Mouse (Mus musculus) forebrain, embryonic 15.5 days (tissue): ENCODE results near the gene Pdzd7. TPM values are rescaled to one million over a fixed set of nuclear protein-coding genes. Genes with fewer than 3 reads are reported as not detected.

Experiments used
- ATAC-seq: fragments of 200-750 bp; cut with Nextera tagmentation; replicated peaks from 2 replicates; pipeline ENCODE4 v1.8.0; 2017; ENCODE audit warnings: mild to moderate bottlenecking, moderate TSS enrichment, moderate library complexity
- H3K27ac ChIP-seq: fragments of 300-500 bp; sonication (generic); replicated peaks from 2 replicates; pipeline ENCODE4 v1.5.1; 2015; ENCODE audit warnings: mild to moderate bottlenecking, inconsistent platforms
- H3K27me3 ChIP-seq: fragments of 300-500 bp; sonication (generic); 2 replicates; pipeline ENCODE4 v1.6.1; 2015; ENCODE audit warnings: inconsistent platforms
- H3K36me3 ChIP-seq: fragments of 300-500 bp; sonication (generic); 2 replicates; pipeline ENCODE4 v1.6.1; 2015; ENCODE audit warnings: mild to moderate bottlenecking, inconsistent platforms
- H3K4me1 ChIP-seq: fragments of 300-500 bp; sonication (generic); 2 replicates; pipeline ENCODE4 v1.6.1; 2015; ENCODE audit warnings: inconsistent platforms
- H3K4me2 ChIP-seq: fragments of 300-500 bp; sonication (generic); replicated peaks from 2 replicates; pipeline ENCODE4 v1.6.1; 2015; ENCODE audit warnings: mild to moderate bottlenecking, inconsistent platforms
- H3K4me3 ChIP-seq: fragments of 300-500 bp; sonication (generic); 2 replicates; pipeline ENCODE4 v1.5.1; 2015; ENCODE audit warnings: mild to moderate bottlenecking, inconsistent platforms
- H3K9ac ChIP-seq: fragments of 300-500 bp; sonication (generic); replicated peaks from 2 replicates; pipeline ENCODE4 v1.6.1; 2015; ENCODE audit warnings: mild to moderate bottlenecking, inconsistent platforms
- H3K9me3 ChIP-seq: fragments of 300-500 bp; sonication (generic); 2 replicates; pipeline ENCODE4 v1.6.1; 2016; ENCODE audit warnings: inconsistent platforms
- WGBS: fragments of 180-500 bp; shearing (Covaris S2); methylation state at CpG from one replicate; pipeline ENCODE4 v1.1.7; 2015; ENCODE audit warnings: mixed read lengths; 5-methylcytosine and 5-hydroxymethylcytosine counted together
- polyA plus RNA-seq: library from polyadenylated mRNA; unstranded; fragments of >200 nt; fragmentation: Nextera tagmentation; extraction: Ambion mirVana; gene quantifications from 2 replicates; pipeline ENCODE4 v1.2.1, GENCODE M21; 2015

Gene Pdzd7
- polyA plus RNA-seq, 1 experiment from 2014 or later = 2.2 TPM

DNA sequence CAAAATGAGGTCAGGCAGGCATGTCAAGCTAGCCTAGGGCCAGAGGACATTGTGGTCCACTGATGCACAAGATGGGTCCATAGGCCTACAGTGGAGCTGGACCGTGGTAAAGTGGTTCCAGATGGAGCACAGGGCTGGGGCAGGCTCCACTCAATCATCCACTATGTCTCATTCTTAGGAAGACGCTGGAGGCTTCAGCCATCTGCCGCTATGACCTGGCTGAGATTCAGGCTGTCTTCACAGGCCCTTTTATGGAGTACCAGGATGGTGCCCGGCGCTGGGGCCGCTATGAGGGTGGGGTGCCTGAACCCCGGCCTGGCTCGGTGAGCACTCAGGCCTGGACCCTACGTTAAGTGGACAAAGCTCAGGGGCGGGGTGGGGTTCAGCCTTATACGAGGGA lies 47.7 kb downstream of the Pdzd7 start:
- no peak overlapping the region for H3K4me3 ChIP-seq
- no peaks in the 10 kb centered on the region for H3K27me3 ChIP-seq
- 85% methylated on average over 11 of the region's 11 CpGs for WGBS

DNA sequence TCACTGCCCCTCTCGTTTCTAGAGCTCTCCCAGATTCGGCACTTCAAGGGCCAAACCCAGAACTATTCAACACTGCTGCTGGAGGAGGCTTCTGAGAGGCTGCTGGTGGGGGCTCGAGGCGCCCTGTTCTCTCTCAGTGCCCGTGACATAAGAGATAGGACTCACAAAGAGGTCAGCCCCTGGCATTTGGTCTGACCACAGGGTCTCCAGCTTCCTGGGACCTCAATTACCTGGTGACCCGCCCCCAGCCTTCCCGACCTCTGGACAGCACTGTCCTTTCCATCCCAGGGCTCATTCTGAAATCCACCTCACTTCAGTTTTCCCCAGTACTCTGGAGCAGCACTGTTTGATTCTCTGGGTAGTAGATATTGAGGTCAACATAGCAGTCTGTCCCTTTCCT lies 52.8 kb downstream of the Pdzd7 start:
- H3K36me3 ChIP-seq = peaks cover 23% of the 10 kb centered on the region
- H3K27me3 ChIP-seq = no peaks in the 10 kb centered on the region
- 70% methylated on average over 7 of the region's 7 CpGs for WGBS
- H3K4me2 ChIP-seq = no peak overlapping the region
- peaks cover 33% of the 10 kb centered on the region for H3K4me1 ChIP-seq
- no peaks in the 10 kb centered on the region for H3K9me3 ChIP-seq
- H3K4me3 ChIP-seq = no peak overlapping the region
- no peak overlapping the region for H3K27ac ChIP-seq
- no peak overlapping the region for H3K9ac ChIP-seq
- no peak for ATAC-seq

More for the DNA sequence above, 47.7 kb downstream of the Pdzd7 start:
- no peak overlapping the region for H3K9ac ChIP-seq
- ATAC-seq = no peak
- no peak overlapping the region for H3K27ac ChIP-seq
- H3K9me3 ChIP-seq = no peaks in the 10 kb centered on the region
- H3K4me1 ChIP-seq = no peaks in the 10 kb centered on the region
- H3K4me2 ChIP-seq = no peak overlapping the region
- peaks cover 68% of the 10 kb centered on the region for H3K36me3 ChIP-seq

DNA sequence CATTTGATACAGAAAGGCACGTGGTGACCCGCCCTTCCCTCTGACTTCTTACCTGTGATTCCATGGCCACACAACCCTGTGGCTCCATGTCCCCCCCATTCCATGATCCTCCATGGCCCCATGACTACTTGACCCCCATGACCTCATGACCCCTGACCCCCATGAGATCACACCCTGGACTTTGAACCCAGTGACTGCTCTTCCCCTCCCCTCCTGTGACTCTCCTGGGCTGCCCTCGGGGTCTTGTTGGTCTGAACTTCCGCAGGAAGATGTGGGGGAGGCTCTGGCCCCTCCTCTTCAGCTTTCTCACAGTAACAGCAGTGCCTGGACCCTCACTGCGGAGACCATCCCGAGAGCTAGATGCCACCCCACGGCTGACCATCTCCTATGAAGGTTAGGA lies 53.3 kb downstream of the Pdzd7 start:
- H3K9ac ChIP-seq = no peak overlapping the region
- 65% methylated on average over 7 of the region's 7 CpGs for WGBS
- ATAC-seq = no peak

DNA sequence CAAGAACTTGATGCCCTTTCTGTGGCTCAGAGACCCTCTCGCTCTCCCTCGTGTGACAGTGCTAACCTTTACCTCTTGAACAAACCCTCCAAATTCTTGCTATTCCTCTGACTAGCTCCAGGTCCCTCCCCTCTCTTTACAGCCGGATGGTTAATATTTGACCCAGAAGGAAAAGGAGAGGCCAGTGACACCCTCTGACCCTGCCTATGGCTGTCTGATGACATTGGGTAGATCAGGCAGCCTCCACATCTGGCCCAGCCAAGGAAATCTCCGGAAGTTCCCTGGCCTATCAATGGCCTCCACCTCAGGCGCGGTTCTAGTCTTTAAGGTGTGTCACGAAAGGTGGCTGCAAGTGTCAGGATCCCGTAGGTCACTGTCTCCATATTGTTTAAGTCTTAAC lies 54.5 kb downstream of the Pdzd7 start:
- no peak overlapping the region for H3K4me3 ChIP-seq
- H3K9me3 ChIP-seq = no peaks in the 10 kb centered on the region
- H3K4me2 ChIP-seq = peak overlapping the region; percentile 86; the same call in 1 of the 2 replicates
- WGBS = 83% methylated on average over 8 of the region's 8 CpGs
- H3K36me3 ChIP-seq = peaks cover 8% of the 10 kb centered on the region; the same call in 1 of the 2 replicates
- H3K27ac ChIP-seq = no peak overlapping the region
- H3K4me1 ChIP-seq = peaks cover 42% of the 10 kb centered on the region
- H3K27me3 ChIP-seq = no peaks in the 10 kb centered on the region
- no peak for ATAC-seq
- no peak overlapping the region for H3K9ac ChIP-seq

More for the DNA sequence above, 53.3 kb downstream of the Pdzd7 start:
- H3K27ac ChIP-seq = no peak overlapping the region
- no peak overlapping the region for H3K4me3 ChIP-seq
- H3K9me3 ChIP-seq = no peaks in the 10 kb centered on the region
- H3K27me3 ChIP-seq = no peaks in the 10 kb centered on the region
- peaks cover 38% of the 10 kb centered on the region for H3K4me1 ChIP-seq
- H3K4me2 ChIP-seq = no peak overlapping the region
- peaks cover 18% of the 10 kb centered on the region for H3K36me3 ChIP-seq

DNA sequence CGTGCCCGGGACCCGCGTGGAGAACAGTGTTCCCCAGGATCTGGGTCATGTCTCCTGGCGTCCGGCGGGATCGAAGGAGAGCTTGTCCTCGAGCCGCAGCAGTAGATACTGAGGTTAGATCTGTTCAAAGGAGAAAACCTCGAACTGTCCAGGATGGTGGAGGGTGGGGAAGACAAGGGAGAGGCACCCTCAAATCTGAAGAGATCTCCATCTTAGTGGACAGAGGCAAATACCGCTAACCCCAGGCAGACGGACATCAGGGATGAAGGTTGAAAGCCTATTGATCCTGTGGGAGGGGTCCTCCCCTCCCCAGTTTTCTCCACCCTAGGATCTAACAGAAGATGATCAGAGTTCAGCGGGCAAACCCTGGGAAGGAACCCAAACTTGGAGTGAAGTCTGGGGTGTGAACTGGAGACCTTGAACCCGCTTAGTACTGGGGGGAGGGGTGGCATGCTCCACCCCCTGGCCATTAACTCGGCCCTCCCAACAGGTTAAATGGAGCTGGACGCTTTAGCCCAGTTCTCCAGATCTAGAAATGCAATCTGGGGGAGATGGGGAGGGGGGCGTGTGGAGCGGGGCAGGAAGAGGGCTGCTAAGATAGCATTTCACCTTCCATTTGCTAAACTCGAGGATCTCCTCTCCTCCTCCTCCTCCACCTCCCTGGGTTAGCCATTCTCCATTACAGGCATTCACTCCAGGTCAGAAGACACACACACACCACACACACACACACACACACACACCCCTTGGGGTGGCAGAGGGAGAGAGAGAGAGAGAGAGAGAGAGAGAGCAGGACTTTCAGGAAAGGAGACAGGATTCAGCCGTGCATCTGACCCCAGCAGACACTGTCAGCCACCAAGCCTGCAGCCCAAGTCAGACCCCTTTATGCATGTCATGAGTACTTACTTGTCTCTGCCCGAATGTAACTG lies 55.7 kb downstream of the Pdzd7 start:
- Histone ChIP-seq H3K4me3 (peak overlapping the region; percentile 85), H3K4me1 (peaks cover 42% of the 10 kb centered on the region), H3K4me2 (peak overlapping the region; percentile 86), H3K27ac (peak overlapping the region; percentile 67), H3K9me3 (no peaks in the 10 kb centered on the region), H3K9ac (peak overlapping the region; percentile 93), H3K27me3 (no peaks in the 10 kb centered on the region), H3K36me3 (peaks cover 8% of the 10 kb centered on the region; the same call in 1 of the 2 replicates)
- 6% methylated on average over 22 of the region's 22 CpGs for WGBS
- peak; percentile 20; the same call in 1 of the 2 replicates for ATAC-seq

DNA sequence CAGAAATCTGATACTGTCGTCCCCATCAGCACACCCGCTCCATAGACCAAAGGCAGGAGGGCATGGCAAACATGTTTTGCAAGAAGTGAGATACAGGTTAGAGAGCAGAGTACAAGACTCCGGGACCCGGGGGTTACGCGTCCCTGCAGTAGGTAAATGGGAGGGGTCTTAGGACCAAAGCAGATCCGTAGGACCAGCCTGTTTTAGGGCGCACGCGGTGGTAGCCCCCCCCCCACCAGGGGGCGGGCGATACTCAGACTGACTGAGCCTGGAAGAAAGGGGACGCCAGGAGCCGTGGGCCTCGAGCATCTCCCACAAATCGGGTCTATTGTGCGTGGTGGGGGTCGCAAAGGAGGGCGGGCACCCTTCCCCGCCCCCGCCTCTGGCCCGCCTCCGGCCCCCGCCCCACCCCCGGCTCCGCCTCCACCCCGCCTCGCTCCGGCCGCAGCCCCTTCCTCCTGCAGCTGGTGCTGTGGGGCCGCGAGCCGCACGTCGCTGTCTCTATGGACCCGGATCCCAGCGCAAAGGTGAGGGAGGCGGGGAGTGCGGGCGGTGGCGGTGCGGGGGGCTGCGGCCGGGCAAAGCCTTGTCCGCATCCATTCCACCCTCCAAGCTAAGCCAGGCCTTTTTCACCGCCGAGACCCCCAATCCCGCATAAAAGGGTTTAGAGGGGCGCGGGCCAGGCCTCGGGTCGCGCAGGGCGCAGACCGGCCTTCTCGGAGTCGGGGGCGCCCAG lies 56.5 kb downstream of the Pdzd7 start, which contains the start of gene Sema4g:
Sema4g (plus strand) TSS at position 271 of the 736 bp plus-strand sequence.
- H3K36me3 ChIP-seq = peaks cover 5% of the 10 kb centered on the region; the same call in 1 of the 2 replicates
- peak within 1 kb of the TSS; percentile 93 for H3K9ac ChIP-seq
- peak within 1 kb of the TSS; percentile 67 for H3K27ac ChIP-seq
- H3K9me3 ChIP-seq = no peaks in the 10 kb centered on the region
- 1% methylated on average over 51 of the region's 58 CpGs for WGBS
- peak within 1 kb of the TSS; percentile 85 for H3K4me3 ChIP-seq
- peak within 1 kb of the TSS; percentile 86 for H3K4me2 ChIP-seq
- no peaks in the 10 kb centered on the region for H3K27me3 ChIP-seq
- peak; percentile 79 for ATAC-seq
- H3K4me1 ChIP-seq = peaks cover 42% of the 10 kb centered on the region

DNA sequence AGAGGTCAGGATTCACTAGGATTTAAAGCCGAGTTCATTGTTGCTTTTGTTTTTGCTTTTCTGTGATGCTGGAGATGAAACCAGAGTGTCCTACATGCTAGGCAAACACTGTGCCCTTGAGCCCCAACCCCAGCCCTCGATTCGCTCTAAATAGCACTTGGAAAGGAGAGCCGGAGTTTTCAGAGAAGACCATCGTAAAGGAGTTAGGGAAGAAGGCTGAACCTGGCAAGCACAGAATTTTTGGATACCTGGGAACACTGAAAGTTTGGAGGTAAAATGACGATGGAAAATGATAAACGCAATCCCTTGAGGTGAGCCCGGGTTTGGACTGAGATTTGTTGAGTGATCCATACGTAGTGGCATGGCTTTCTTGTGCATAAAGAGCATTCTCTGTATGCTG lies 57.2 kb downstream of the Pdzd7 start:
- Histone ChIP-seq H3K9me3 (no peaks in the 10 kb centered on the region), H3K4me3 (peak overlapping the region; percentile 85), H3K27ac (peak overlapping the region; percentile 67), H3K4me1 (peaks cover 42% of the 10 kb centered on the region), H3K9ac (peak overlapping the region; percentile 93), H3K27me3 (no peaks in the 10 kb centered on the region), H3K36me3 (peaks cover 5% of the 10 kb centered on the region; the same call in 1 of the 2 replicates), H3K4me2 (peak overlapping the region; percentile 86)
- 37% methylated on average over 9 of the region's 9 CpGs for WGBS
- ATAC-seq = no peak

DNA sequence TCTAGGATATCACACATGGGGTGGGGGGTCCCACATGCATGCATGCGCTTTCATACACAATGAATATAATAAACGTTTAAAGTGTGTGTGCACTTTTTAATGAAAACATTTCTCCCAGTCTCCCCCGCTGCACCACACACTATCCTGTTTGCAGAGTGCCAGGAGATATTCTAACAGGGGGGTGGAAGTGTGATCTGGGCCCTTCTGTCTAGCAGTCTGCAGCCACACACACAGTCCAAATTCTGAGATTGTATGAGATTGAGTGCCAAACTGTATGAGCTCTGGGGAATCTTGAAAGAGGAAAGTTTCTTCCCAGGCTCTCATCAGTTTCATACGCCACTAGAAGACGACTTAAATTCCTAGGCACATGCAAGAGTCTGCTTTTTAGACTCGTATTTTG lies 57.7 kb downstream of the Pdzd7 start:
- no peak overlapping the region for H3K4me2 ChIP-seq
- peak; percentile 59 for ATAC-seq
- peak overlapping the region; percentile 67; the same call in 1 of the 2 replicates for H3K27ac ChIP-seq
- H3K9me3 ChIP-seq = no peaks in the 10 kb centered on the region
- H3K36me3 ChIP-seq = no peaks in the 10 kb centered on the region; the same call in 1 of the 2 replicates
- H3K4me1 ChIP-seq = peaks cover 42% of the 10 kb centered on the region
- H3K27me3 ChIP-seq = no peaks in the 10 kb centered on the region
- no peak overlapping the region for H3K4me3 ChIP-seq
- no peak overlapping the region for H3K9ac ChIP-seq
- 52% methylated on average over 6 of the region's 6 CpGs for WGBS

DNA sequence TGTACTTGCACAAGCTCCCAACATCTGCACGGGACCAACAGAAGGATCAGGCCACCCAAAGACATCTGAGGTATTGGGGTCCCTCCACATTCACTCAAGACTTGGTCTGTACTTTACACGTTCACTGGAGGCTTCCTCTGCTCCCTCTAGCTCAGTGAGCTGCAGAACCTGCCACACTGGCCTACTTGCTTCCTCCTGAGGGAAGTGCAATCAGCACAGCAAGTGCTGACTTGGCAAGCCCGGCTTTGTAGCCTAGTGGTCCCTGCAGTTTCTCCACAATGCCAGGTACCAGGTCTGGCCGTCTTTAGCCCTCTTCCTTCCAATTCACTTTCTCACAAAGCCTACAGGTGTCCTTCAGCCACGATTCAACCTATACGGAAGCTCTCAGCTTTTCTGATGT lies 58.5 kb downstream of the Pdzd7 start:
- WGBS = 76% methylated on average over 6 of the region's 6 CpGs
- Histone ChIP-seq H3K4me2 (no peak overlapping the region), H3K9ac (no peak overlapping the region), H3K27me3 (no peaks in the 10 kb centered on the region), H3K27ac (peak overlapping the region; percentile 12; the same call in 1 of the 2 replicates), H3K9me3 (no peaks in the 10 kb centered on the region), H3K4me3 (no peak overlapping the region), H3K4me1 (peaks cover 42% of the 10 kb centered on the region), H3K36me3 (peaks cover under 1% of the 10 kb centered on the region)
- ATAC-seq = no peak

DNA sequence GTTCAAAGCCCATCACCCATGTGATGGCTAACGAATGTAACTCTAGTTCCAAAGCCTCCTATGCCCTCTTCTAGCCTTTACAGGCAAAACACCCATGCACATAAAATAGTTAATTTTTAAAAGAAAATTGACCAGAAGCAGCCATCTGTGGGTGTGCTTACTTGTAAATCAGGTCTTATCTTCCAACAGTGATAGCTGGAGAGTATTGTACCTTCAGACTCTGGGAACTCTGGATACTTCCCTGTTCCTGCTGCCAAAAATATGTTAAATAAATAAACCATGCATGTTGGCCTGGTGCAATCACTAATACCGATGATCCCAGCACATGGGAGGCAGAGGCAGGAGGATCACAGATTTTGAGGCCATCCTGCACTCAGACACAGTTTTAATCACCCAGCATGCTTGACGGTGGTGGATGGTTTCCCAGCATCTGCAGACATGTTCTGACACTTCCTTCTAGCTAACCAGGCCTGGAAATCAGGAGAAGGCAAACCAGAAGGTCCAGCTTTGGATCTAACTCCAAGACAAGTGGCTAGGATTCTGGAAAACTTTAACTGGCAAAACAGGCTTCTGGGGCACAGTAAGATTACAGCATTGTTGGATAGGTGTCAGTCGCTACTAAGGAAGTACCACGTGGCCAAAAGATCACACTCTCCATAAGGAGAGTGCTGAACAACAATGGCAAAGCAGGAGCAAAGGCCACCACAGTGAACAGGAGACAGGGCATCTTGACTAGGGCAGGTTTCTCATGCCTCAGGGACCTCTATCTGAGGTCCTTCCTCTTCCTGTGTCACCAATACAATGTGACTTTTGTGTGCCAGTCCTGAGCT lies 60.1 kb downstream of the Pdzd7 start:
- no peak for ATAC-seq
- 77% methylated on average over 5 of the region's 5 CpGs for WGBS
- no peaks in the 10 kb centered on the region for H3K9me3 ChIP-seq

DNA sequence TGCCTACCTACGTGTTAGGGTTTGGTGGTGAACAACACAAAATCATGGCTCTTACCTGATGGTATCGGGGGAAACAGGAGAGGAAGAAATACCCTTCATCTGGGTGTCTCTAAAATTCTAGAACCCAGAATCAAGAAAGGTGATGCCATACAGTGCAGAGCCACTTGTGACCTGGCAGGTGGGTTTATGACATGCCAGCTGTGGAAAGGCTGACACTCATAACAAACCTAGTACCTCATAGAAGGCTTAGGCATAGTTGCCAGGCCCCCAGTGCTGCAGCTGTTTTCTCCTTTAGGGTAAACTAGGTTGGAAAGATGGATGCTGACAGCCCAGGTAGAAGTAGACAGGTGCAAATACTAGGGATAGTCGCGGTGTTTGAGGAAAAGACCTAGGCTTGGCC lies 61.1 kb downstream of the Pdzd7 start:
- no peaks in the 10 kb centered on the region for H3K27me3 ChIP-seq

More for the DNA sequence above, 60.1 kb downstream of the Pdzd7 start:
- Histone ChIP-seq H3K4me1 (peaks cover 27% of the 10 kb centered on the region), H3K36me3 (peaks cover 13% of the 10 kb centered on the region), H3K9ac (no peak overlapping the region), H3K27me3 (no peaks in the 10 kb centered on the region), H3K4me3 (no peak overlapping the region), H3K4me2 (no peak overlapping the region), H3K27ac (no peak overlapping the region)

More for the DNA sequence above, 61.1 kb downstream of the Pdzd7 start:
- Histone ChIP-seq H3K27ac (no peak overlapping the region), H3K36me3 (peaks cover 21% of the 10 kb centered on the region), H3K9me3 (no peaks in the 10 kb centered on the region), H3K4me1 (peaks cover 19% of the 10 kb centered on the region), H3K4me2 (no peak overlapping the region), H3K4me3 (no peak overlapping the region), H3K9ac (no peak overlapping the region)
- WGBS = 91% methylated on average over 4 of the region's 4 CpGs
- no peak for ATAC-seq
